Mouse (Mus musculus): Measurements from ENCODE around the gene Thsd7b. TPM values are rescaled to one million over a fixed set of nuclear protein-coding genes. Genes with fewer than 3 reads are reported as not detected.

Thsd7b gene
- polyA plus RNA-seq, 2 experiments, result 0.07 to 0.22 TPM

- peak; percentile 76 for TF ChIP-seq CTCF (IDR thresholded peaks at IDR 0.05; ENCODE audit: low read depth)
- TF ChIP-seq EP300 (IDR thresholded peaks at IDR 0.05; ENCODE audit: low read depth), result no peak
- Histone ChIP-seq H3K27ac (no peak overlapping the region), H3K9me3 (ENCODE audit: control insufficient read depth, low read length) (no peaks in the 10 kb centered on the region), H3K27me3 (ENCODE audit: control insufficient read depth, insufficient read depth, low read length) (no peaks in the 10 kb centered on the region), H3K9ac (replicated peaks) (no peak overlapping the region), H3K36me3 (replicated peaks; ENCODE audit: control insufficient read depth, insufficient read depth, low read depth) (no peaks in the 10 kb centered on the region), H3K4me1 (replicated peaks; ENCODE audit: control insufficient read depth in 2 of 2, insufficient read depth in 2 of 2, low read length in 1 of 2) (no peaks in the 10 kb centered on the region), H3K4me3 (ENCODE audit: insufficient read depth in 1 of 2, low read depth in 2 of 2, low read length in 2 of 2) (no peak overlapping the region), H3K4me2 (ENCODE audit: low read depth) (no peak overlapping the region)
- DNase-seq (ENCODE audit: low read depth in 3 of 3, low spot score in 3 of 3), result peak; percentile 19 to 38 (median 31)
- WGBS (ENCODE audit: insufficient replicate concordance), result 23% methylated on average over 1 of the region's 1 CpGs
- no peak for ATAC-seq (ENCODE audit: insufficient read depth)
Measured at GRCm38 (mm10) chr1:129919385-129919784, 646.3 kb downstream of the Thsd7b start.

GRCm38 (mm10) chr1:129931003-129931402, 657.9 kb downstream of the Thsd7b start:
- H3K4me1 ChIP-seq (replicated peaks; ENCODE audit: control insufficient read depth in 2 of 2, insufficient read depth in 2 of 2, low read length in 1 of 2), result no peaks in the 10 kb centered on the region
- H3K27me3 ChIP-seq (ENCODE audit: control insufficient read depth, insufficient read depth, low read length), result no peaks in the 10 kb centered on the region
- no peak overlapping the region for H3K4me3 ChIP-seq (ENCODE audit: insufficient read depth in 1 of 2, low read depth in 2 of 2, low read length in 2 of 2)
- TF ChIP-seq EP300 (IDR thresholded peaks at IDR 0.05; ENCODE audit: low read depth) (no peak), CTCF (IDR thresholded peaks at IDR 0.05; ENCODE audit: low read depth) (no peak)
- ATAC-seq (ENCODE audit: insufficient read depth) (no peak), DNase-seq (ENCODE audit: low read depth in 3 of 3, low spot score in 3 of 3) (no peak)
- H3K36me3 ChIP-seq (replicated peaks; ENCODE audit: control insufficient read depth, insufficient read depth, low read depth), result no peaks in the 10 kb centered on the region
- H3K9ac ChIP-seq (replicated peaks), result no peak overlapping the region
- no peak overlapping the region for H3K27ac ChIP-seq
- H3K9me3 ChIP-seq (ENCODE audit: control insufficient read depth, low read length), result no peaks in the 10 kb centered on the region
- 72% methylated on average over 2 of the region's 2 CpGs for WGBS (ENCODE audit: insufficient replicate concordance)
- H3K4me2 ChIP-seq (ENCODE audit: low read depth), result no peak overlapping the region

- Histone ChIP-seq H3K36me3 (replicated peaks; ENCODE audit: control insufficient read depth, insufficient read depth, low read depth) (no peaks in the 10 kb centered on the region), H3K9me3 (ENCODE audit: control insufficient read depth, low read length) (no peaks in the 10 kb centered on the region), H3K4me2 (ENCODE audit: low read depth) (no peak overlapping the region), H3K4me1 (replicated peaks; ENCODE audit: control insufficient read depth in 2 of 2, insufficient read depth in 2 of 2, low read length in 1 of 2) (0 out of 4 replicates have a peak, but pooled peaks cover 0 to 2% of the 10 kb centered on the region in 2 experiments), H3K27me3 (ENCODE audit: control insufficient read depth, insufficient read depth, low read length) (no peaks in the 10 kb centered on the region), H3K9ac (replicated peaks) (no peak overlapping the region), H3K4me3 (ENCODE audit: insufficient read depth in 1 of 2, low read depth in 2 of 2, low read length in 2 of 2) (no peak overlapping the region), H3K27ac (no peak overlapping the region)
- DNase-seq (ENCODE audit: low read depth in 3 of 3, low spot score in 3 of 3) (no peak), ATAC-seq (ENCODE audit: insufficient read depth) (no peak)
- 64% methylated on average over 9 of the region's 9 CpGs for WGBS (ENCODE audit: insufficient replicate concordance)
- TF ChIP-seq CTCF (IDR thresholded peaks at IDR 0.05; ENCODE audit: low read depth) (no peak), EP300 (IDR thresholded peaks at IDR 0.05; ENCODE audit: low read depth) (no peak)
Measured at GRCm38 (mm10) chr1:129943116-129943515, 670.0 kb downstream of the Thsd7b start.

- Histone ChIP-seq H3K27me3 (ENCODE audit: control insufficient read depth, insufficient read depth, low read length) (no peaks in the 10 kb centered on the region), H3K4me1 (replicated peaks; ENCODE audit: control insufficient read depth in 2 of 2, insufficient read depth in 2 of 2, low read length in 1 of 2) (0 out of 4 replicates have a peak, but pooled peaks cover 0 to 2% of the 10 kb centered on the region in 2 experiments), H3K36me3 (replicated peaks; ENCODE audit: control insufficient read depth, insufficient read depth, low read depth) (no peaks in the 10 kb centered on the region), H3K4me2 (ENCODE audit: low read depth) (no peak overlapping the region), H3K4me3 (ENCODE audit: insufficient read depth in 1 of 2, low read depth in 2 of 2, low read length in 2 of 2) (no peak overlapping the region), H3K9me3 (ENCODE audit: control insufficient read depth, low read length) (no peaks in the 10 kb centered on the region), H3K27ac (no peak overlapping the region), H3K9ac (replicated peaks) (no peak overlapping the region)
- ATAC-seq (ENCODE audit: insufficient read depth), result peak; percentile 69; the same call in 1 of the 2 replicates
- peak; percentile 41; the same call in 1 of the 2 replicates for TF ChIP-seq EP300 (IDR thresholded peaks at IDR 0.05; ENCODE audit: low read depth)
- no peak for TF ChIP-seq CTCF (IDR thresholded peaks at IDR 0.05; ENCODE audit: low read depth)
- no peak for DNase-seq (ENCODE audit: low read depth in 3 of 3, low spot score in 3 of 3)
- WGBS (ENCODE audit: insufficient replicate concordance), result 24% methylated on average over 4 of the region's 4 CpGs
Measured at GRCm38 (mm10) chr1:129947026-129947425, 673.9 kb downstream of the Thsd7b start.

GRCm38 (mm10) chr1:129955478-129955877, 682.4 kb downstream of the Thsd7b start:
- Histone ChIP-seq H3K27ac (no peak overlapping the region), H3K9ac (replicated peaks) (no peak overlapping the region), H3K36me3 (replicated peaks; ENCODE audit: control insufficient read depth, insufficient read depth, low read depth) (no peaks in the 10 kb centered on the region), H3K9me3 (ENCODE audit: control insufficient read depth, low read length) (no peaks in the 10 kb centered on the region), H3K4me2 (ENCODE audit: low read depth) (no peak overlapping the region), H3K4me3 (ENCODE audit: insufficient read depth in 1 of 2, low read depth in 2 of 2, low read length in 2 of 2) (no peak overlapping the region), H3K4me1 (replicated peaks; ENCODE audit: control insufficient read depth in 2 of 2, insufficient read depth in 2 of 2, low read length in 1 of 2) (peaks cover 23 to 30% of the 10 kb centered on the region in 2 experiments), H3K27me3 (ENCODE audit: control insufficient read depth, insufficient read depth, low read length) (no peaks in the 10 kb centered on the region)
- DNase-seq (ENCODE audit: low read depth in 3 of 3, low spot score in 3 of 3) (no peak), ATAC-seq (ENCODE audit: insufficient read depth) (no peak)
- WGBS (ENCODE audit: insufficient replicate concordance), result 76% methylated on average over 1 of the region's 1 CpGs
- TF ChIP-seq CTCF (IDR thresholded peaks at IDR 0.05; ENCODE audit: low read depth), result no peak
- no peak for TF ChIP-seq EP300 (IDR thresholded peaks at IDR 0.05; ENCODE audit: low read depth)
